Mouse (Mus musculus): ENCODE results near the gene Tmtc1.

Gene Tmtc1

DNA sequence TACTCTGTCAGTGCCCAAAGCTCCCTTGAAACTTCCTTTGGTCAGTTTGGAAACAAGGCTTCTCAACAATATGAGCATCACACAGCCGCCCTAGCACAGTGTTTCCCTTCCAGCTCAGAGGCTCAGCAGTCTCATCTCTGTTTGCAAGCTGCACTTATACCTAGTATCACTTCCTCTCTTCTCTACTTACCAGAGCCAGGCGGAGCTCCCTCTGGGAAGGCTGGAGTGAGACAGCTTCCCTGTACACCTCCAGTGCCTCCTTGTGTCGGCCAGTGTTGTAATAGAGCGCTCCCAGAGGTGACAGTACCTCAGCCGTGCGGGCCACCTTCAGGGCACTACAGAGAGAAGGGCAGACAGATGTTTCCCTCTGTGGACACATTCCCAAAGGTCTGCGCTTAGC, 197.6 kb downstream of the Tmtc1 start:
- DNase-seq (ENCODE audit: low read depth, low spot score): no peak

- no peak for DNase-seq (ENCODE audit: low read depth, low spot score)
These were observed 199.4 kb downstream of the Tmtc1 start for GRCm38 (mm10) chr6:148244836-148245235.

- DNase-seq (ENCODE audit: low read depth, low spot score): no peak
These were observed 201.9 kb downstream of the Tmtc1 start for GRCm38 (mm10) chr6:148242304-148242703.

DNA sequence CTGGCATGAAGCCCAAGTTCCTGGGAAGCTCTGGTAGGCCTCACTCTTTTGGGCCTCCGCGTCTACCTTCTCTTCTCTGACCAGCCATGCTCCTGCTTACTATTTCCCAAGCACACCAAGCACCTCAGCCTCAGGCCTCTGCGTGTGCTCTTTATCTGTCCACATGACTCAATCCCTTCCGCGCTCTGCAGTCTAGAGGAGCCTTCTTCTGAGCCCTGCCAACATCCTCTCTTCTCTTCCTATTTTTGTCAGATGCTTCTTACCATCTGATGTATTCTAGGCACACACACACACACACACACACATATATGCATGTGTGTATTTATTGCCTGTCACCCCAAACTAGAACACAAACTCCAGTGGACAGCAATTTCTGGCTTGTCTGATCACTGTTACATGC, 202.5 kb downstream of the Tmtc1 start:
- no peak for DNase-seq (ENCODE audit: low read depth, low spot score)

DNA sequence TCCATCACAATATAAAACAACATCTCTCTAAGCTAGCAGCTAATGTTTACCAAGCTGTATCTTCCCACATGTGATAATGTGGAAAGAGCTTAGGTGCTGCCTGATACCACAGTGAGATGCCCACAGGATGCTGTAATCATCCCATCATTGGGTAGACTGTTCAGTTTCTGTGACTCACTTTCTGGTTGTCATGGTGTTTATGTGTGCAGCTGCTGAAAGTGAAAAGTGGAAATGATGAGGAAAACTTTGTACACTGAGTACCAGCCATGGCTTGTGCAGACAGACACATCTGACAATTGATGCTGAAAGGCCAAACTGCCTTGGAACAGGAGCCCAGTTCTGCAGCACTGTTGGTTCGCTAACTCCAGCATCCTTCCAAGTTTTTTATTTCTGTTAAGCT, 204.9 kb downstream of the Tmtc1 start:
- no peak for DNase-seq (ENCODE audit: low read depth, low spot score)

DNA sequence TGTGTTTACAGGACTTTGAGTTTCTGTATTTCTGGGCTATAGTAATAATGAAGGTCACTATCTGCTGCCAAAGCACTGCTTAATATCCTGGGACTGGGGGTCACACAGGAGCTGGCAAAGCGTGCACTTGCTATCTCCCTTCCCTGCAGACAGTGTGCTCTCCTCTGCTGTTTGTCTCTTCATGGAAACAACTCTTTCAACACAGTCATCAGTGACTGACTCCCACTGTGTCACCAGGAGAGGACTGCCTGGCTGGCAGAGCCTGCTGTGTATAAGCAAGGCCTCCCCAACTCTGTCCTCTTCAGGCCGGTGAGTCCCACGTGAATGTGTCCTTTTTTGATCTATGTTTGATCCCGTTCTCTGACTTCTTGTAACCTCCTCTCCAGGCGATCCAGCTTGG, 206.7 kb downstream of the Tmtc1 start:
- DNase-seq (ENCODE audit: low read depth, low spot score): no peak

GRCm38 (mm10) chr6:148234105-148234828, 209.9 kb downstream of the Tmtc1 start:
- DNase-seq (ENCODE audit: low read depth, low spot score): no peak

DNA sequence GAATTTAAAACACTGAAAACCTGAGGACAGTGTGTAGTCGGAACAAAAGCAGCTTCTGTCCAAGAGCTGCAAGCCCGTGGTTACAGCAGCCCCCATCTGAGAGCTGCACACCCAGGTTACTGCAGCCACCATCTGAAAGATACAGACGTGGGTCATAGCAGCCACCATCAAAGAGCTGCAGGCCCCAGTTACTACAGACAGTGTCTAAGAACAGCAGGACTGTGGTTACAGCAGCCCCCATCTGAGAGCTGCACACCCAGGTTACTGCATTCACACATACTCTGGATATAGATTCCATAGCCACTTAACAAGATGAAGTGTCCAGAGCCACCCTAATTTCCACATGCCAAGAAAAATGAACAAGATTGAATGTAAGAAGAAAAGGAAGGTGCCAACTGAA, 216.6 kb downstream of the Tmtc1 start:
- DNase-seq (ENCODE audit: low read depth, low spot score): no peak

GRCm38 (mm10) chr6:148222686-148223085, 221.5 kb downstream of the Tmtc1 start:
- no peak for DNase-seq (ENCODE audit: low read depth, low spot score)

DNA sequence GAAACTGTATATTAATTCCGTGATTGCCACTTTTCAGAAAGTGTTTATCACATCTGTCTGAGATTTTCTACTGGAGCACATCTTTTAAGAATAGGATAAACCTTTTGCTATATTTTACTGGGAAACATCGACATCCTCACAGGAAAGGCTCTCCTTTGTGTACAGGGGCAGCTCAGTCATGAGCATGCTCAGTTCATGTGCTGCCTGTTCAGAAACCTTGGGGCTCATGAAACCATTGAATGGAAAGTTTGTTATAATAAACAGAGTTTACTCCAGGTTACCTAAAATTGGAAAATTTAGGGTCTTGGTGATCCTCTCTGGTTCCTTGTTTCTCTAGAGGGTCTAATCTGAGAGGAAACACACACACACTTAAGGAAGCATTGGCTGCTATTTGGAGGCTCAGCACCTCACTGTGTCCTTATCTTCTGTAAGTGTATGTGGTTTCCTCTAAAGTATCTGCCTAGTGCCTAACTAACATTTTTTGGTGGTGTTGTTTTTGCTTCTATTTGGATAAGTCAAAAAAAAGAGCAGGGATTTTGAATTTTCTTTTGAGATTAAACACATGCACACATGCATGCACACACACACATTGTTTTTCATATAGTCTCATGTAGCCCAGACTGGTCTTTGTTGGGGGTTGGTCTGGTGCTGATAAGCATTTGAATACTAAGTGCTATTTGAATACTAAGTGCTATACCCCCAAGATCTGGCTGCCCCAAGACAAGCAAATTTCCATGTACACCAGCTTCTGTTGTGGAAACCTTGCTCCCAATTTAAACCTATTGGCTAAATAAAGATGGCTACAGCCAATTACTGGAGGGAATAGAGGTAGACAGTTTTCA, 225.7 kb downstream of the Tmtc1 start:
- no peak for DNase-seq (ENCODE audit: low read depth, low spot score)

- DNase-seq (ENCODE audit: low read depth, low spot score): no peak
These were observed 227.4 kb downstream of the Tmtc1 start for GRCm38 (mm10) chr6:148216752-148217151.

DNA sequence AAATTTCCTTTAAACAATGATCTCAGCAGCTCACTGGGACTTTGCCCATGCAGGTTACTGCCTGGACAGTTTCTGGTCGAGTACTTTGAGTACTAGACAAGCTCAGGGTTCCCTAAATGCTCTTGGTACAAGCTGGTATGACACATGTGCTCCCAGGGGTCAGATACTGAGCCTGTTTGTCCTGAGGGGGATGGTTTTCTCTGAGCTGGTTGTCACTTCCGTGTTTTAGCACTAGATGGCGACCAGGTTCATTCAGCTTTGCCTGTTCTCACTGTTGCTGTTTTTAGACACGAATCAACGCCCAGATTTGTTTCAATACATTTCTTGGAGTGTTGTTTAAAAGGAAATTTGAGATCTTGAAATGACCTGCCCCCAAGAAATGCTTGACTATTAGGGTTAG, 229.4 kb downstream of the Tmtc1 start:
- no peak for DNase-seq (ENCODE audit: low read depth, low spot score)

DNA sequence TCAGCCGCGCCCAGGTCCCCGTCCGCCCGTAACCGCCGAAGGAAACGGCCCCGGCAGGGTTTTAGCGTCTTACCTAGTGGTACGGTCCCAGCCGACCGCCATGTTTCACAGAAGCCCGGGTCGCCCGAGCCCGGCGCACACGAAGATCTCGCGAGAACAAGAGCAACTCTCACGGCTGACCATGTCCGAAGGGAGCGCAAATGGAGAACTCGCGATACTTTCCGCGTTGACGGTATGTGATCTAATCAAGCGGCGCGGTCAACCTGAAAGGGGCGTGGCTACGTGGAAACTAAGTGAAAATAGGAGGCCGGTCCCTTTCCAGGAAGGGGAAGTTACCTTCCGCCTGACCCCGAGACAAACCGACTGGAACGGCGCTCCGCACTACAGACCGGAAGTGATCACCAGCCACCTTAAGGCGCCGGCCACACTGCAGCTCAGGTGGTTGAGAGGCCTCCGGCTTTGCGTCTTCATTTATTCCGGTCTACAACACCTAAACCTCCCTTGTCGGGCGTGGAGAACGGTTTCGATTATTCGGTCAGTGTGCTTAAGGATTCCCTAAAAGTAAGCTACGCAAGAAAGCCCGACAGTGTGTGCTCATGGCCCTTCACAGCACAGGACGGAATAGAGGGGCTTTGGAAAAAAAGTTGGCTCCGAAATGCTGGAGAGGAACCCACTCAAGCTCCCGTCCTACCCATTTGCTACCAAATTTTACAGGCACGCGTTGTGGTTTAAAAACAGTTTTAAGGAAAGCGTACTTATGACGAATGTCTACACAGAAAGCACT, 232.1 kb downstream of the Tmtc1 start, which contains the start of gene Ergic2:
Gene Ergic2 (minus strand): TSS at position 478 of the 784 bp plus-strand sequence.
- peak; percentile 100 for DNase-seq (ENCODE audit: low read depth, low spot score)

GRCm38 (mm10) chr6:148211391-148211876, 232.8 kb downstream of the Tmtc1 start:
- no peak for DNase-seq (ENCODE audit: low read depth, low spot score)

- no peak for DNase-seq (ENCODE audit: low read depth, low spot score)
These were observed 236.7 kb downstream of the Tmtc1 start for GRCm38 (mm10) chr6:148207522-148207921.

- no peak for DNase-seq (ENCODE audit: low read depth, low spot score)
These were observed 239.1 kb downstream of the Tmtc1 start for GRCm38 (mm10) chr6:148205134-148205533.

DNA sequence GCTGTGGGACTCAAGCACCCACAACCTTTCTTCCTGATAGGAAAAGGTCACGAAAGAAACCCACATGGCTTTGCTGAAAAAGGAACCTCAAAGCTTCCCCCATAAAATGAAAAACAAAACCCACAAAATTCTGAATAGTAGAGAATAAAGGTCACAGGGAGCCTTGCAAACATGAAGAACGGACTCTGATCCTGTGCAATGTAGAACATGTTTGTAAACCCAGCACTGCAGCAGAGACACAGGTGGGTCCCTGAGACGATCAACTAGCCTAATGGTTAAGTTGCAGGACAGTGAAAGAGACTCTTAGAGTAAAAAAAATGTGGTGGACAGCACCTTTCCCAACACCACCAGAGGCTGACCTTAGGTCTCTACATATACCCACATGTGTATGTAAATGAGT, 244.5 kb downstream of the Tmtc1 start:
- DNase-seq (ENCODE audit: low read depth, low spot score): no peak

GRCm38 (mm10) chr6:148199177-148199576, 245.0 kb downstream of the Tmtc1 start:
- DNase-seq (ENCODE audit: low read depth, low spot score): no peak

DNA sequence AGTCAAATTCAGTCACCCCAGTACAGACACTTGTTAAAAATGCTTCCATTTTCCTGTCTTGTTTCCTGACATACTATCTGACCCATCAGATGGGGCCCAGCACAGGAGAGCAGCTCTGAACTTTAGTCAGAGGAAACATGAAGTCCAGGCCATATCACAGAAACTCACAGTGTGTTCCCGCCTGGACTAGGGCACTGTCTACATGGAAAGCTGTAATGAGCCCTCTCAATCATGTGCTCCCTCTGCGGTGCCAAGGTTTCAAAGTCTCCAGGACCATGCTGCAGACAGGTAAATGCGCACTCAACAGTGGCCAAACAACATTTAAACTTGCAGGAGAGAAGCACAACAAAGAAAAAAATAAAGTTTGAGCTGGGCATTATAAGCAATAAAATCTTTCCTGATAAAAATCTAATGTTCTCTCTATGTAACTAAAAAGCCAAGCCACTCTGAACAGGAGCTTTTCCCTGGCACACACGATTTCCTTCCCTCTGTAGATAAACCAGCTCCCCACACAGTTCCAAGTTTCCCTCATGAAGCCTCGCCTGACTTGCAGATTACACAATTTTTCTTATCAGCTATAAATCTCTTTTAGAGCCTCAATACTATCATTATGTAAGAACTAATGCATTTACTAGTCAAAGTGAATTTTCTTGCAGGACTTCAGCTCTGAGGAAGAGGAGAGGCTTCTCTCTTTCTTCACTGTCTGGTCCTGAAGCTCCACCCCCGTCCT, 250.1 kb downstream of the Tmtc1 start:
- no peak for DNase-seq (ENCODE audit: low read depth, low spot score)

DNA sequence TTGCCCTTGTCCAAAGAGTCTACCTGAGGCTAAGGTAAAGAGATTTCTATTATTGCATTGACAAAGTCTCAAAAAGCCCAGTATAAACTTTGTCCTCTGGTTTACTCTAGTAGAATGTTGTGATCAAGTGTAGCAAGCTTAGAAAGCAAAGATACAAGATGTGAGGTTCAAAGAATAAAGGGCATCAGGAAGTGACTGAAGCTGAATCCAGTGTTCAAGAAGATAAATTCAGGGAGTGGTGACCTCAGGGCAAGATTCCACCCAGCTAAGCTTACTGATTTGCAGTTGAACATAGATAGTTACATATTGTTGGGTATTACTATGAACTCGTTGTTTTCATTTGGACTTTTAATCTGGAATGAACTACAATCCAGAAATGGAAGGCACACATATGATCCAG, 258.5 kb downstream of the Tmtc1 start:
- no peak for DNase-seq (ENCODE audit: low read depth, low spot score)
